Mouse (Mus musculus): ENCODE data around the gene Esam. TPM values are rescaled to one million over a fixed set of nuclear protein-coding genes. Genes with fewer than 3 reads are reported as not detected.

The Esam gene
- polyA plus RNA-seq, 1 experiment from 2014 or later = 76.9 TPM

GRCm38 (mm10) chr9:37567019-37567418 lies 39.1 kb downstream of the Esam start:
- ATAC-seq (replicated peaks; ENCODE audit: insufficient number of reproducible peaks, insufficient read depth, low FRiP score, low read depth) = no peak

DNA sequence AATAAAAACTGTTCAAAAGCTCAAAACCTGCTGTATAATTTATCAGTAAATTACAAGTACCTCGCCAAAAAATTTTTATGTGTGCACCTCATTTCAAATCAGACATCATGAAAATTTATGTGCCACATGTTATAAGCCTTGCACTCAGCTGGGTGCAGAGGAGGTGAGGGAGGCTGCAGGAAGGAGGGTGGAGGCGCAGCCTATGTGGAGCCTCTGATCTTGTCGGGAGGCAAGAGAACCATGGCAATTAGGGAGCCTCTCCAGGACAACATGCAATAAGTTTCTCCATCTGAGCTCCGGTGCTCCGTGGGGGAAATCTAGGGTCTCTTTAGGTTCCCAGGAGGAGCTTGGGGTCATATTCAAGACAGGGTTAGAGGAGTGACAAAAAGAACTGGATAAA lies 39.6 kb downstream of the Esam start:
- 42% methylated on average over 5 of the region's 5 CpGs for WGBS
- H3K27me3 ChIP-seq = no peaks in the 10 kb centered on the region
- H3K9me3 ChIP-seq (replicated peaks) = no peaks in the 10 kb centered on the region
- no peaks in the 10 kb centered on the region for H3K36me3 ChIP-seq
- no peak overlapping the region for H3K9ac ChIP-seq
- H3K4me1 ChIP-seq (replicated peaks) = peaks cover 16% of the 10 kb centered on the region
- ATAC-seq (replicated peaks; ENCODE audit: insufficient number of reproducible peaks, insufficient read depth, low FRiP score, low read depth) = no peak
- no peak overlapping the region for H3K27ac ChIP-seq
- H3K4me3 ChIP-seq = no peak overlapping the region
- peak overlapping the region; percentile 52; the same call in 1 of the 2 replicates for H3K4me2 ChIP-seq

More at GRCm38 (mm10) chr9:37567019-37567418, 39.1 kb downstream of the Esam start:
- Histone ChIP-seq H3K9me3 (replicated peaks) (no peaks in the 10 kb centered on the region), H3K9ac (no peak overlapping the region), H3K4me1 (replicated peaks) (peaks cover 14% of the 10 kb centered on the region), H3K4me3 (no peak overlapping the region), H3K27me3 (no peaks in the 10 kb centered on the region), H3K36me3 (no peaks in the 10 kb centered on the region), H3K4me2 (no peak overlapping the region), H3K27ac (no peak overlapping the region)
- WGBS = 82% methylated on average over 2 of the region's 2 CpGs

DNA sequence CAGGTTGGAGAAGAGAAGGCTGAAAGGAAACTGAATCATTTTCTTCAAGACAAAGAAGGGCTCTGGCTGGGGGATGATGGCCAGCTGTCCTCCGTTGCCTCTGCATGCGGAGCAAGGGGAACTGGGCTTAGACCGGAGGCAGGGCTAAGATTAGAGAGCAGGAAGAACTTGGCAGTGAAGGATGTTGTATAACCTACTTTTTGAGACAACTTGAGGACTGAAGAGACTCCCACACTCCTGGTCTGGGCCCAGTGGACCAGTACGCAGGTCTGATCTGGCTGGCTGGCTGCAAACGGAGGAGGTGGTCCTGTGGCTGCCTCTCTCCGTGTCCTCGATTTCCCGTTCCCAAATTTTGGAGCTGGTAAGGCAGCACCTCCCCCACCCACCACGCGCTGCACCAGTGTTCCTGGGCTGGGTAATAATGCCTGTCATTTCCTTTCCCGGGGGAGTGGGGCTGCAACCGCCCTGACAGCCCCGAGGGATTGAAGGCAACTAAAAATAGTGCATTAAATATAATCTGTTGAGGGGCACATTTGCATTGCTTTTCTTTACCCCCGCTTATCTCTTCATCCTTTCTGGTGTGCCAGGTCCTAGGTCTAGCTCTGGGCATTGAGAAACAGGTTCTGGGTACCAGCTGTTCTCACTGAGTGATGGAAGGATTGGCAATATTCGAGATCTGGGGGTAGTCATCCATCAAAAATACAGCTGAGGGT lies 40.2 kb downstream of the Esam start:
- no peak for ATAC-seq (replicated peaks; ENCODE audit: insufficient number of reproducible peaks, insufficient read depth, low FRiP score, low read depth)
- 23% methylated on average over 15 of the region's 15 CpGs for WGBS
- Histone ChIP-seq H3K4me1 (replicated peaks) (peaks cover 19% of the 10 kb centered on the region), H3K27ac (0 out of 2 replicates have a peak overlapping the region, but pooled peaks have one; percentile 20), H3K27me3 (no peaks in the 10 kb centered on the region), H3K9ac (no peak overlapping the region), H3K36me3 (no peaks in the 10 kb centered on the region), H3K4me3 (peak overlapping the region; percentile 24), H3K4me2 (peak overlapping the region; percentile 52), H3K9me3 (replicated peaks) (no peaks in the 10 kb centered on the region)

- ATAC-seq (replicated peaks; ENCODE audit: insufficient number of reproducible peaks, insufficient read depth, low FRiP score, low read depth) = no peak
- Histone ChIP-seq H3K9me3 (replicated peaks) (no peaks in the 10 kb centered on the region), H3K36me3 (no peaks in the 10 kb centered on the region), H3K4me1 (replicated peaks) (peaks cover 19% of the 10 kb centered on the region), H3K27me3 (no peaks in the 10 kb centered on the region), H3K4me2 (peak overlapping the region; percentile 52), H3K9ac (no peak overlapping the region), H3K4me3 (no peak overlapping the region), H3K27ac (0 out of 2 replicates have a peak overlapping the region, but pooled peaks have one; percentile 20)
- WGBS = 30% methylated on average over 4 of the region's 4 CpGs
These were observed 40.8 kb downstream of the Esam start for GRCm38 (mm10) chr9:37568605-37569214.

DNA sequence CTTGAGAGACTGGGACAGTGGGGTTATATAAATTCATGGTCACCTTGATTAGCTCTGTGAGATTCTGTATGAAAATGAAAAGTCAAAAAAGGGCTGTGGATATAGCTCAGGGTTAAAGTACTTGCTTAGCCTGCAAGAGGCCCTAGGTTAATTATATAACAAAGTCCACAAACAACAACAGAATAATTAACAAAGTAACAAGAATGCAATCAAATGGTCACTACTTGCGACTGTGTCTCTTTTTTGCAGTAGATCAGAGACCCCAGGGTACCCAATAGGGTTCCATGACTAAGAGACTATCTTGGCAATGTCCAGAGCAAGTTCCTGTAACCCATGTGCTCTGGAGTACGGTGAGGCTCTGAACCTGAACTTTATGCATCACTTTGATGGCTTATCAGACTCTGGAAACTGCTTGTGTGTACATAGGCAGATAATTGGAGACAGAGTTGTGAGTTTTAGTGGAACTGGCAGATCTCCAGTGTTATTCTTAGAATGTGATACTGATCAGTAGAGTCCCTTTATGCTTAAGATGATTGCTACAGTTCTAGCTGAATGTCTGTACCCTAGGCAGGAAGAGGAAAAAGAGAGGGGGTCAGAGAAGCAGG lies 41.5 kb downstream of the Esam start:
- WGBS = 55% methylated on average over 2 of the region's 2 CpGs
- Histone ChIP-seq H3K4me3 (no peak overlapping the region), H3K9me3 (replicated peaks) (no peaks in the 10 kb centered on the region), H3K27me3 (no peaks in the 10 kb centered on the region), H3K36me3 (no peaks in the 10 kb centered on the region), H3K27ac (no peak overlapping the region), H3K4me1 (replicated peaks) (peaks cover 19% of the 10 kb centered on the region), H3K4me2 (no peak overlapping the region), H3K9ac (no peak overlapping the region)
- no peak for ATAC-seq (replicated peaks; ENCODE audit: insufficient number of reproducible peaks, insufficient read depth, low FRiP score, low read depth)

GRCm38 (mm10) chr9:37572204-37572876 lies 44.5 kb downstream of the Esam start:
- H3K4me1 ChIP-seq (replicated peaks) = peaks cover 22% of the 10 kb centered on the region
- no peaks in the 10 kb centered on the region for H3K36me3 ChIP-seq
- WGBS = 24% methylated on average over 3 of the region's 3 CpGs
- no peaks in the 10 kb centered on the region for H3K9me3 ChIP-seq (replicated peaks)
- H3K4me3 ChIP-seq = no peak overlapping the region
- no peaks in the 10 kb centered on the region for H3K27me3 ChIP-seq
- H3K4me2 ChIP-seq = no peak overlapping the region
- H3K9ac ChIP-seq = no peak overlapping the region
- no peak overlapping the region for H3K27ac ChIP-seq
- ATAC-seq (replicated peaks; ENCODE audit: insufficient number of reproducible peaks, insufficient read depth, low FRiP score, low read depth) = no peak

DNA sequence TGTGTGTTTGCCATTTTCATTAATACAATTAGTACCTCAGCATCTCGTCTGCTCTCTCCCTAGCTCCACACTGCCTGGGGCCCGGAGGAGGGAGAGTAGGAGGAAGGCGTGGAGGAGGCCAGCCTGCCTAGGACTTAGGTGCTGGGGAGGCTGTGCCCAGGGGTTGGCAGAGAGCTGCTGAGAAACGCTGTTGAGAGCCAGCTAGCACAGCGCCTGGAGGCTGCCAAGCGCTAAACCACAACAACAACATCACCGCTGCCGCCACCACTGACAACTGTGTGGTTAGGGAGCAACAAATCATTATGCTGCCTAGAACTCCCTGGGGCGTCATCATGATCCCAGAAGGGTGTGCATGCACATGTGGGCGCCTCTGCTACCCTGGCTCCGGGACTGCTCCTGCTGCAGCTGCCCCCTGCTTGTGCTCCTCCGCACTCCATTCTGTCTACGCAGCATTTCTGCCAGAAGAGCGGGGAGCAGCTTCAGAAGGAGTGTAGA lies 48.6 kb downstream of the Esam start:
- Histone ChIP-seq H3K27me3 (no peaks in the 10 kb centered on the region), H3K36me3 (no peaks in the 10 kb centered on the region), H3K9ac (no peak overlapping the region), H3K4me1 (replicated peaks) (peaks cover 8% of the 10 kb centered on the region; the same call in 1 of the 2 replicates), H3K4me3 (no peak overlapping the region), H3K4me2 (peak overlapping the region; percentile 40), H3K27ac (no peak overlapping the region), H3K9me3 (replicated peaks) (no peaks in the 10 kb centered on the region)
- no peak for ATAC-seq (replicated peaks; ENCODE audit: insufficient number of reproducible peaks, insufficient read depth, low FRiP score, low read depth)
- 27% methylated on average over 14 of the region's 14 CpGs for WGBS

- 83% methylated on average over 5 of the region's 5 CpGs for WGBS
- H3K36me3 ChIP-seq = no peaks in the 10 kb centered on the region
- H3K9me3 ChIP-seq (replicated peaks) = no peaks in the 10 kb centered on the region
- no peaks in the 10 kb centered on the region for H3K27me3 ChIP-seq
- no peaks in the 10 kb centered on the region for H3K4me1 ChIP-seq (replicated peaks)
- H3K4me3 ChIP-seq = no peak overlapping the region
- no peak overlapping the region for H3K27ac ChIP-seq
- ATAC-seq (replicated peaks; ENCODE audit: insufficient number of reproducible peaks, insufficient read depth, low FRiP score, low read depth) = no peak
- no peak overlapping the region for H3K4me2 ChIP-seq
- H3K9ac ChIP-seq = no peak overlapping the region
These were observed 55.7 kb downstream of the Esam start for GRCm38 (mm10) chr9:37583594-37583993.

GRCm38 (mm10) chr9:37586718-37587117 lies 58.8 kb downstream of the Esam start:
- H3K4me2 ChIP-seq = no peak overlapping the region
- H3K36me3 ChIP-seq = no peaks in the 10 kb centered on the region
- H3K4me1 ChIP-seq (replicated peaks) = no peaks in the 10 kb centered on the region
- no peaks in the 10 kb centered on the region for H3K9me3 ChIP-seq (replicated peaks)
- no peak overlapping the region for H3K9ac ChIP-seq
- H3K4me3 ChIP-seq = no peak overlapping the region
- no peak overlapping the region for H3K27ac ChIP-seq
- ATAC-seq (replicated peaks; ENCODE audit: insufficient number of reproducible peaks, insufficient read depth, low FRiP score, low read depth) = no peak
- H3K27me3 ChIP-seq = no peaks in the 10 kb centered on the region
- 77% methylated on average over 4 of the region's 4 CpGs for WGBS
